Mouse (Mus musculus): Measurements from ENCODE around the gene Sh2d1b1. TPM values are rescaled to one million over a fixed set of nuclear protein-coding genes. Genes with fewer than 3 reads are reported as not detected.
A peak's percentile ranks its signal among the peaks of the same experiment; 100 is the strongest.
"Not testable (repeated sequence)": the region's sequence is repeated elsewhere in the genome, so short reads cannot be mapped to it uniquely, and the experiment has no call there.

Gene Sh2d1b1
- polyA plus RNA-seq (2015; fragmentation: Nextera tagmentation; extraction: Ambion mirVana) = 0.16 TPM in 1 of 2 replicates, not detected in the other

GRCm38 (mm10) chr1:170277016-170277415 is at the start of gene Sh2d1b1:
Gene Sh2d1b1, plus strand, starts transcription at chr1:170277320.
- ATAC-seq (ENCODE audit: low FRiP score, low TSS enrichment) = no peak
- peaks cover 4% of the 10 kb centered on the region for H3K9me3 ChIP-seq (ENCODE audit: low read length)
- H3K27ac ChIP-seq (ENCODE audit: low read length) = no peak within 1 kb of the TSS
- H3K36me3 ChIP-seq (ENCODE audit: insufficient read depth, low read length) = no peaks in the 10 kb centered on the region
- H3K4me1 ChIP-seq (ENCODE audit: insufficient read depth, low read length) = no peaks in the 10 kb centered on the region
- no peak within 1 kb of the TSS for H3K4me2 ChIP-seq (replicated peaks; ENCODE audit: low read depth, low read length)
- H3K9ac ChIP-seq (replicated peaks; ENCODE audit: low read length) = no peak within 1 kb of the TSS
- WGBS = 62% methylated on average over 2 of the region's 3 CpGs
- no peak within 1 kb of the TSS for H3K4me3 ChIP-seq (ENCODE audit: low read length)
- H3K27me3 ChIP-seq (ENCODE audit: insufficient read depth, low read length) = no peaks in the 10 kb centered on the region

GRCm38 (mm10) chr1:170232688-170233087 is 44.4 kb upstream of the Sh2d1b1 start, which contains the start of gene Sh2d1b2:
Gene Sh2d1b2, plus strand, starts transcription at chr1:170232749.
- WGBS = 65% methylated on average over 5 of the region's 6 CpGs
- not testable (repeated sequence) for H3K4me1 ChIP-seq (ENCODE audit: insufficient read depth, low read length); H3K4me3 ChIP-seq (ENCODE audit: low read length); H3K27ac ChIP-seq (ENCODE audit: low read length); H3K36me3 ChIP-seq (ENCODE audit: insufficient read depth, low read length); H3K4me2 ChIP-seq (replicated peaks; ENCODE audit: low read depth, low read length); H3K27me3 ChIP-seq (ENCODE audit: insufficient read depth, low read length); H3K9me3 ChIP-seq (ENCODE audit: low read length); ATAC-seq (ENCODE audit: low FRiP score, low TSS enrichment); H3K9ac ChIP-seq (replicated peaks; ENCODE audit: low read length)

- Histone ChIP-seq H3K36me3 (ENCODE audit: insufficient read depth, low read length) (no peaks in the 10 kb centered on the region), H3K27ac (ENCODE audit: low read length) (no peak overlapping the region), H3K4me3 (ENCODE audit: low read length) (no peak overlapping the region), H3K9ac (replicated peaks; ENCODE audit: low read length) (no peak overlapping the region), H3K4me1 (ENCODE audit: insufficient read depth, low read length) (no peaks in the 10 kb centered on the region), H3K9me3 (ENCODE audit: low read length) (no peaks in the 10 kb centered on the region), H3K4me2 (replicated peaks; ENCODE audit: low read depth, low read length) (no peak overlapping the region), H3K27me3 (ENCODE audit: insufficient read depth, low read length) (no peaks in the 10 kb centered on the region)
- 82% methylated on average over 3 of the region's 3 CpGs for WGBS
- no peak for ATAC-seq (ENCODE audit: low FRiP score, low TSS enrichment)
Observed at GRCm38 (mm10) chr1:170245016-170245415, 32.1 kb upstream of the Sh2d1b1 start.

- H3K4me1 ChIP-seq (ENCODE audit: insufficient read depth, low read length) = no peaks in the 10 kb centered on the region
- no peaks in the 10 kb centered on the region for H3K27me3 ChIP-seq (ENCODE audit: insufficient read depth, low read length)
- H3K4me2 ChIP-seq (replicated peaks; ENCODE audit: low read depth, low read length) = peak overlapping the region; percentile 68
- 29% methylated on average over 30 of the region's 30 CpGs for WGBS
- H3K4me3 ChIP-seq (ENCODE audit: low read length) = peak overlapping the region; percentile 66
- ATAC-seq (ENCODE audit: low FRiP score, low TSS enrichment) = peak; percentile 82
- H3K36me3 ChIP-seq (ENCODE audit: insufficient read depth, low read length) = no peaks in the 10 kb centered on the region
- H3K9me3 ChIP-seq (ENCODE audit: low read length) = peaks cover 3% of the 10 kb centered on the region; the same call in 1 of the 2 replicates
- H3K9ac ChIP-seq (replicated peaks; ENCODE audit: low read length) = peak overlapping the region; percentile 81
- no peak overlapping the region for H3K27ac ChIP-seq (ENCODE audit: low read length)
Observed at GRCm38 (mm10) chr1:170254893-170255559, 22.1 kb upstream of the Sh2d1b1 start.

- peak; percentile 98 for ATAC-seq (ENCODE audit: low FRiP score, low TSS enrichment)
- peaks cover 3% of the 10 kb centered on the region; the same call in 1 of the 2 replicates for H3K9me3 ChIP-seq (ENCODE audit: low read length)
- peak overlapping the region; percentile 66 for H3K4me3 ChIP-seq (ENCODE audit: low read length)
- peak overlapping the region; percentile 81 for H3K9ac ChIP-seq (replicated peaks; ENCODE audit: low read length)
- H3K36me3 ChIP-seq (ENCODE audit: insufficient read depth, low read length) = no peaks in the 10 kb centered on the region
- H3K4me1 ChIP-seq (ENCODE audit: insufficient read depth, low read length) = no peaks in the 10 kb centered on the region
- H3K27ac ChIP-seq (ENCODE audit: low read length) = no peak overlapping the region
- WGBS = 6% methylated on average over 32 of the region's 32 CpGs
- peak overlapping the region; percentile 68 for H3K4me2 ChIP-seq (replicated peaks; ENCODE audit: low read depth, low read length)
- no peaks in the 10 kb centered on the region for H3K27me3 ChIP-seq (ENCODE audit: insufficient read depth, low read length)
Observed at GRCm38 (mm10) chr1:170255560-170255910, 21.6 kb upstream of the Sh2d1b1 start.

GRCm38 (mm10) chr1:170270281-170270680 is 6.8 kb upstream of the Sh2d1b1 start:
- no peak overlapping the region for H3K9ac ChIP-seq (replicated peaks; ENCODE audit: low read length)
- H3K27ac ChIP-seq (ENCODE audit: low read length) = no peak overlapping the region
- no peak overlapping the region for H3K4me3 ChIP-seq (ENCODE audit: low read length)
- no peaks in the 10 kb centered on the region for H3K27me3 ChIP-seq (ENCODE audit: insufficient read depth, low read length)
- H3K4me2 ChIP-seq (replicated peaks; ENCODE audit: low read depth, low read length) = no peak overlapping the region
- peaks cover 8% of the 10 kb centered on the region; the same call in 1 of the 2 replicates for H3K9me3 ChIP-seq (ENCODE audit: low read length)
- no peak for ATAC-seq (ENCODE audit: low FRiP score, low TSS enrichment)
- H3K4me1 ChIP-seq (ENCODE audit: insufficient read depth, low read length) = no peaks in the 10 kb centered on the region
- WGBS = 75% methylated on average over 6 of the region's 6 CpGs
- H3K36me3 ChIP-seq (ENCODE audit: insufficient read depth, low read length) = no peaks in the 10 kb centered on the region

- Histone ChIP-seq H3K27ac (ENCODE audit: low read length) (no peak overlapping the region), H3K27me3 (ENCODE audit: insufficient read depth, low read length) (no peaks in the 10 kb centered on the region), H3K4me3 (ENCODE audit: low read length) (no peak overlapping the region), H3K36me3 (ENCODE audit: insufficient read depth, low read length) (no peaks in the 10 kb centered on the region), H3K4me2 (replicated peaks; ENCODE audit: low read depth, low read length) (no peak overlapping the region), H3K4me1 (ENCODE audit: insufficient read depth, low read length) (no peaks in the 10 kb centered on the region), H3K9ac (replicated peaks; ENCODE audit: low read length) (no peak overlapping the region), H3K9me3 (ENCODE audit: low read length) (peaks cover 11% of the 10 kb centered on the region)
- ATAC-seq (ENCODE audit: low FRiP score, low TSS enrichment) = no peak
- 64% methylated on average over 4 of the region's 4 CpGs for whole genome bisulfite sequencing
Observed at GRCm38 (mm10) chr1:170270696-170271095, 6.4 kb upstream of the Sh2d1b1 start.

- H3K27me3 ChIP-seq (ENCODE audit: insufficient read depth, low read length) = no peaks in the 10 kb centered on the region
- ATAC-seq (ENCODE audit: low FRiP score, low TSS enrichment) = no peak
- no peak overlapping the region for H3K27ac ChIP-seq (ENCODE audit: low read length)
- no peaks in the 10 kb centered on the region for H3K4me1 ChIP-seq (ENCODE audit: insufficient read depth, low read length)
- H3K36me3 ChIP-seq (ENCODE audit: insufficient read depth, low read length) = no peaks in the 10 kb centered on the region
- no peak overlapping the region for H3K9ac ChIP-seq (replicated peaks; ENCODE audit: low read length)
- H3K4me2 ChIP-seq (replicated peaks; ENCODE audit: low read depth, low read length) = no peak overlapping the region
- no peak overlapping the region for H3K4me3 ChIP-seq (ENCODE audit: low read length)
- peaks cover 4% of the 10 kb centered on the region for H3K9me3 ChIP-seq (ENCODE audit: low read length)
Observed at GRCm38 (mm10) chr1:170273252-170273651, 3.9 kb upstream of the Sh2d1b1 start.

- no peaks in the 10 kb centered on the region for H3K27me3 ChIP-seq (ENCODE audit: insufficient read depth, low read length)
- no peaks in the 10 kb centered on the region for H3K9me3 ChIP-seq (ENCODE audit: low read length)
- no peak overlapping the region for H3K9ac ChIP-seq (replicated peaks; ENCODE audit: low read length)
- H3K4me1 ChIP-seq (ENCODE audit: insufficient read depth, low read length) = no peaks in the 10 kb centered on the region
- 72% methylated on average over 4 of the region's 4 CpGs for WGBS
- H3K4me2 ChIP-seq (replicated peaks; ENCODE audit: low read depth, low read length) = no peak overlapping the region
- no peak overlapping the region for H3K27ac ChIP-seq (ENCODE audit: low read length)
- ATAC-seq (ENCODE audit: low FRiP score, low TSS enrichment) = no peak
- H3K36me3 ChIP-seq (ENCODE audit: insufficient read depth, low read length) = no peaks in the 10 kb centered on the region
- no peak overlapping the region for H3K4me3 ChIP-seq (ENCODE audit: low read length)
Observed at GRCm38 (mm10) chr1:170282415-170283129, 5.5 kb downstream of the Sh2d1b1 start.

Measured in kidney, embryonic 16.5 days (tissue).